Mouse (Mus musculus) hindbrain, embryonic 13.5 days (tissue): ENCODE results near the gene Gm4952. TPM values are rescaled to one million over a fixed set of nuclear protein-coding genes. Genes with fewer than 3 reads are reported as not detected.

Experiments
- ATAC-seq: fragments of 200-750 bp; cut with Nextera tagmentation; 2 replicates; pipeline ENCODE4 v1.8.0; 2017; ENCODE audit warnings: moderate TSS enrichment; ENCODE audit not compliant: low FRiP score
- H3K27ac ChIP-seq: fragments of 300-500 bp; sonication (generic); 2 replicates; pipeline ENCODE4 v1.5.1; 2015; ENCODE audit warnings: inconsistent platforms, mild to moderate bottlenecking, moderate library complexity
- H3K27me3 ChIP-seq: fragments of 300-500 bp; sonication (generic); 2 replicates; pipeline ENCODE4 v1.6.1; 2015; ENCODE audit warnings: mild to moderate bottlenecking, inconsistent platforms
- H3K36me3 ChIP-seq: fragments of 300-500 bp; sonication (generic); 2 replicates; pipeline ENCODE4 v1.6.1; 2015; ENCODE audit warnings: mild to moderate bottlenecking, inconsistent platforms
- H3K4me1 ChIP-seq: fragments of 300-500 bp; sonication (generic); replicated peaks from 2 replicates; pipeline ENCODE4 v1.6.1; 2015; ENCODE audit warnings: inconsistent platforms
- H3K4me2 ChIP-seq: fragments of 300-500 bp; sonication (generic); 2 replicates; pipeline ENCODE4 v1.6.1; 2015; ENCODE audit warnings: inconsistent platforms, mild to moderate bottlenecking, moderate library complexity
- H3K4me3 ChIP-seq: fragments of 300-500 bp; sonication (generic); 2 replicates; pipeline ENCODE4 v1.5.1; 2015; ENCODE audit warnings: mild to moderate bottlenecking, inconsistent platforms
- H3K9ac ChIP-seq: fragments of 300-500 bp; sonication (generic); 2 replicates; pipeline ENCODE4 v1.6.1; 2015; ENCODE audit warnings: mild to moderate bottlenecking, inconsistent platforms
- H3K9me3 ChIP-seq: fragments of 300-500 bp; sonication (generic); 2 replicates; pipeline ENCODE4 v1.6.1; 2016; ENCODE audit warnings: inconsistent platforms
- WGBS: fragments of 180-500 bp; shearing (Covaris S2); methylation state at CpG from one replicate; pipeline ENCODE4 v1.1.7; 2015; 5-methylcytosine and 5-hydroxymethylcytosine counted together
- polyA plus RNA-seq: library from polyadenylated mRNA; unstranded; fragments of >200 nt; fragmentation: Nextera tagmentation; extraction: Ambion mirVana; gene quantifications from 2 replicates; pipeline ENCODE4 v1.2.1, GENCODE M21; 2015

Gene Gm4952
- polyA plus RNA-seq = 0.19 TPM in 1 of 2 replicates, not detected in the other

DNA sequence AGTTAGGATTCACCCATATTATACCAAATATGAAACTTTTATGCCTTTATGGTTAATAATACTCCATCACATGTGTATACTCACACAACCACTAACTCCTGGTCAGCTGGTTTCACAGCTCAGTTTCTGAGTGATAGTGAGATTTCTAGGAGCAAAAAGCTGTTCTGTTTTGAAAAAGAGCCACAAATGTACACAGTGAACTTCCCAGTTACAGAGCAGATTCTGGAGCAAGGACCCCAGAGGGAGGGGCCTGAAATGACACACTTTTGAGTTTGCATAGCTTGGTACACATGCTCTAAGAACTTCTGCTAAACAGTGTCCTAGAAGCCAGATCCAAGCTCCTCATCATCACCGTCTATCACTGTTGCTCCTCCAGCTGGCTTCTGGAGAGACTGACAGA is at the start of gene Gm4952:
Gene Gm4952, plus strand, starts transcription at position 301 of the 400 bp plus-strand sequence.
- Histone ChIP-seq H3K9me3 (no peaks in the 10 kb centered on the region), H3K36me3 (no peaks in the 10 kb centered on the region), H3K4me2 (no peak within 1 kb of the TSS), H3K27ac (no peak within 1 kb of the TSS), H3K4me1 (0 out of 2 replicates have a peak, but pooled peaks cover 6% of the 10 kb centered on the region), H3K27me3 (0 out of 2 replicates have a peak, but pooled peaks cover 6% of the 10 kb centered on the region), H3K4me3 (no peak within 1 kb of the TSS), H3K9ac (no peak within 1 kb of the TSS)
- no peak for ATAC-seq
- 65% methylated on average over 1 of the region's 1 CpGs for WGBS

GRCm38 (mm10) chr19:12550005-12550942 is 49.5 kb upstream of the Gm4952 start:
- Histone ChIP-seq H3K27me3 (no peaks in the 10 kb centered on the region), H3K4me3 (no peak overlapping the region), H3K9ac (no peak overlapping the region), H3K9me3 (no peaks in the 10 kb centered on the region), H3K4me1 (no peaks in the 10 kb centered on the region), H3K4me2 (no peak overlapping the region), H3K27ac (no peak overlapping the region), H3K36me3 (no peaks in the 10 kb centered on the region)
- no peak for ATAC-seq
- WGBS = 54% methylated on average over 5 of the region's 5 CpGs

DNA sequence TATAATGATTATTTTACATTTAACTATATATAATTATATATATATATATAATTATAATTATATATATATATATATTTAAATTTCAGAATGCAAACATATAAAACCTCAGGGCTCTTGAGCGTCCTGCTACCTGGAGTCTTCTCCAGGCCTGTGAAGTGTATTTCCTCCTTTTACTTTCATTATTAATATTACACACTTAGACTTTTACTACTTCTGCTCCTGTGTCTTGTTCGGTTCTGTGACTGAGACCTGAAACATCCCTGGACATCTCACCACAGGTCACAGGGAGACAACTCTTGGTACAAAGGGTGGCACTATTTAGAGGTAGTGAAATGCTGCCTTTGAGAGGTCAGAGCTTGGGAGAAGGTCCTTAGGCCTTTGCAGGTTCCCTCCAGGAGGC is 43.5 kb upstream of the Gm4952 start:
- Histone ChIP-seq H3K9me3 (no peaks in the 10 kb centered on the region), H3K36me3 (no peaks in the 10 kb centered on the region), H3K4me2 (no peak overlapping the region), H3K27me3 (no peaks in the 10 kb centered on the region), H3K9ac (no peak overlapping the region), H3K27ac (no peak overlapping the region), H3K4me1 (no peaks in the 10 kb centered on the region), H3K4me3 (no peak overlapping the region)
- 85% methylated on average over 2 of the region's 2 CpGs for WGBS
- ATAC-seq = no peak

DNA sequence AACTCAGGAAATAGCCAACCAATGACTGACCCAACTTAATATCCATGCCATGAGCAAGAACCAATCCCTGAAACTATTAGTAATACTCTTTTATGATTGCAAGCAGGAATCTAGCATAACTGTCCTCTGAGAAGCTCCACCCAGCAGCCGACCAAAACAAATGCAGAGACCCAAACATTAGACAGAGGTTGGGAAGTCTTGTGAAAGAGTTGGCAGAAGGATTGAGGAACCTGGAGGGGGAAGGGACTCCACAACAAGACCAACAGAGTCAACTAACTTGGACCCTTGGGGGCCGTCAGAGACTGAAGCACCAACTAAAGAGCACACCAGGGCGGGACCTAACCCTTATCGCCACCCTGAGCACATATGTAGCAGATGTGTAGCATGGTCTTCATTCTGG is 41.6 kb upstream of the Gm4952 start:
- Histone ChIP-seq H3K9ac (no peak overlapping the region), H3K4me1 (no peaks in the 10 kb centered on the region), H3K27ac (no peak overlapping the region), H3K9me3 (no peaks in the 10 kb centered on the region), H3K4me3 (no peak overlapping the region), H3K27me3 (no peaks in the 10 kb centered on the region), H3K4me2 (no peak overlapping the region), H3K36me3 (no peaks in the 10 kb centered on the region)
- WGBS = 89% methylated on average over 4 of the region's 4 CpGs
- no peak for ATAC-seq

- H3K4me3 ChIP-seq = no peak overlapping the region
- no peak overlapping the region for H3K9ac ChIP-seq
- no peaks in the 10 kb centered on the region for H3K9me3 ChIP-seq
- H3K36me3 ChIP-seq = no peaks in the 10 kb centered on the region
- H3K27ac ChIP-seq = no peak overlapping the region
- H3K4me2 ChIP-seq = no peak overlapping the region
- H3K27me3 ChIP-seq = no peaks in the 10 kb centered on the region
- no peaks in the 10 kb centered on the region for H3K4me1 ChIP-seq
- ATAC-seq = no peak
These were observed 35.6 kb upstream of the Gm4952 start for GRCm38 (mm10) chr19:12564197-12564596.

DNA sequence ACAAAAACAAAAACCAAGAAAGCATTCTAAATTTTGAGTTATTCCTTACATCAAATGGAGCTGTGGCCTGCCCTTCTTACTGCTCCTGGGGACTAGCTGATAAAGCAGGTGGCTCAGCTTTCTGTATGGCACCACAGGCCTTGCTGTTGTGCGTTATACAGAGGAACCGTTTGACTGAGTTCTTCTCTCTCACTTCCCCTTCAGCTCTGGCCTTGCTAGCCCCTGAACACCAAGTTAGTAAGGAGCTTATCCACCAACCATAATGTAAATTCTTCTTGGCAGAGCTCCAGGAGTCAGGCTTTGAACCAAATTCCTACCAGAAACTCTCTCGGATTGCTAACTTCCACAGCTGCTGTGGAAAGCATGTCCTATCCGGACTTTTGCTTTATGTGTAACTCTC is 32.8 kb upstream of the Gm4952 start:
- ATAC-seq = no peak
- Histone ChIP-seq H3K36me3 (no peaks in the 10 kb centered on the region), H3K4me2 (no peak overlapping the region), H3K4me3 (no peak overlapping the region), H3K9me3 (no peaks in the 10 kb centered on the region), H3K27me3 (no peaks in the 10 kb centered on the region), H3K9ac (no peak overlapping the region), H3K27ac (no peak overlapping the region), H3K4me1 (no peaks in the 10 kb centered on the region)
- 74% methylated on average over 4 of the region's 4 CpGs for WGBS

GRCm38 (mm10) chr19:12570866-12571265 is 28.9 kb upstream of the Gm4952 start:
- Histone ChIP-seq H3K4me2 (no peak overlapping the region), H3K4me1 (peaks cover 14% of the 10 kb centered on the region), H3K9me3 (no peaks in the 10 kb centered on the region), H3K27me3 (no peaks in the 10 kb centered on the region), H3K27ac (no peak overlapping the region), H3K9ac (no peak overlapping the region), H3K4me3 (no peak overlapping the region), H3K36me3 (no peaks in the 10 kb centered on the region)
- no peak for ATAC-seq
- 76% methylated on average over 2 of the region's 2 CpGs for WGBS

DNA sequence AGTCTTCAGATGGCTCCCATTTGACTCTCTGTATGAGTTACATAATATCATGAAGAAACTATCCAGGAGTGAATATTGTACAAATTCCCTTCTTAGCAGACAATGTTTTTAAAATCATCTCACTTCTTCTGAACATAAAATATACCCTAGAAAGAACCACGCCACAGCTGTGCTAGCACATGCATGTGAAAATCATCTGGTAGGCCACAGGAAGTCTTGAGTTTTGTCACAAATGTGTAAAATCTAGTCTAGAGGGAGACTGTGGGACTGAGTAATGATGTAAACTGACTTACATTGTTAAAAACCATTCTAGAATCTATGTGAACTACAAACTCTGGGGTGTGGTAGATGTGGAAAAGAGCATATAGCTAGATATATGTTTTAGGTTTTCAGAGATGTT is 28.1 kb upstream of the Gm4952 start:
- no peak overlapping the region for H3K4me2 ChIP-seq
- no peak overlapping the region for H3K9ac ChIP-seq
- no peak overlapping the region for H3K4me3 ChIP-seq
- WGBS = 92% methylated on average over 1 of the region's 1 CpGs
- no peaks in the 10 kb centered on the region for H3K36me3 ChIP-seq
- peaks cover 14% of the 10 kb centered on the region for H3K4me1 ChIP-seq
- no peak overlapping the region for H3K27ac ChIP-seq
- no peaks in the 10 kb centered on the region for H3K9me3 ChIP-seq
- ATAC-seq = no peak
- no peaks in the 10 kb centered on the region for H3K27me3 ChIP-seq

DNA sequence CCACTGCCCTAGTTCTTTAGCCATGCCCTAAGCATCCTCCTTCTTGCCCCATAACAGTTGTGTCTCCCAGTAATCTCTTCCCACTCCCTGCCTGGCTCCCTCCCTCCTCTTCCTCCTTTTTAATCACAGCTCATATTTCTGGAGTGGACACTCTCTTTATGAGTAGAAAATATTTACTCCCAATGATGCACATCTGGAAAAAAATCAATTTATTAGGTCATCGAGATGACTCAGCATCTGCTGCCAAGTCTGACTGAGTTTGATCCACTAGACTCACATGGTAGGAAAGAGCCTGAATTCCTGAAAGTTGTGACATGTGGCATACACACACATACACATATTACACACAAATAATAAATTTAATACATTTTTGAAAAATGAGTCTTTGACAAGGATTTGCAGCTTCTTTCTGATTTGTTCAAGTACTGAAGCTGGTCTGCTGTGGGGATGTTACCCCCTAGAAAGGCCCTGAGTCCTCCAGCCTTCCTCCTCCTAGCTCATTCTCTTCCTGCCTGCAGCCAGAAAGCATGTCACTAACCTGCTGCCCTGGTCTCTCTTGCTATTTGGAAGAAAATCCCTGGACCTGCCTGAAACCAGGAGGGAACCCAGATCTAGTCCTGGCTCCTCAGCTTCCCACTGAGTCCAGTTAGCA is 27.0 kb upstream of the Gm4952 start:
- Histone ChIP-seq H3K4me2 (peak overlapping the region; percentile 64), H3K36me3 (peaks cover 3% of the 10 kb centered on the region; the same call in 1 of the 2 replicates), H3K27me3 (no peaks in the 10 kb centered on the region), H3K4me3 (peak overlapping the region; percentile 40), H3K4me1 (peaks cover 14% of the 10 kb centered on the region), H3K9ac (peak overlapping the region; percentile 61), H3K27ac (0 out of 2 replicates have a peak overlapping the region, but pooled peaks have one; percentile 32), H3K9me3 (no peaks in the 10 kb centered on the region)
- ATAC-seq = peak; percentile 44
- 80% methylated on average over 1 of the region's 1 CpGs for WGBS

DNA sequence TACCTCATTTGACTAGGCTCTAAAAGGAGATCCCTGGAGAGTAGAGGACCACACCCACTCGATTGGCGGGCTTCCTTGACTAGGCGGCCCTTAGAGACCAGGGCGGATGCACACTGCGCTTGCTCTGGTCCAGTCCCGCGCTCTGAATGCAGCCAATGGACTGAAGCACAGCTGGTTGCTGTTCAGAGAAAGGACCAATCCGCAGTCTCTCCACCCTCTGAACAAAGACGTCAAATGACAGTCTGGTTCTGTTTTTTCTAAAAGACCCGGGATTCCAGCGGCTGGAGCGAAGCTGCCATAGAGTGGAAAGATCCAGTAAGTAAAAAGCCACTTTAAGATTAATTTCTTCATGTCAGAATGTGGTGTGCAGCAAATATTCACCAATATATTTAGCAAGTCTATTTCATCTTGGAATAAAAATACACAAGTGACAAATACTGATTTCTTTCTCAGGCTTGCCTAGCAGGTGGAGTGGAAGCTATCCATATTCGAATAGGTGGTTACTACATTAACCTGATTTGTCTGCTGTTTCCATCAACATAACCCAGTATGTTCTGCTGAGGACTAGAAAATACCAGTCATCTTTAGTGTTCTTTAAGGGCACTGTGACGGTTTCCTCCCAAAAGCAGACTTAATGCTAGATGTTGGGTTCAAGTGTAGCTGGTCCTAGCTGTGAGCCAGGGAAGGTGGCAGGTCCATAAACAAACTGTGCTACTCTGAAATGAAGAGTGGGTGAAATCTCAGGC is 26.3 kb upstream of the Gm4952 start:
- Histone ChIP-seq H3K27ac (0 out of 2 replicates have a peak overlapping the region, but pooled peaks have one; percentile 32), H3K36me3 (peaks cover 5% of the 10 kb centered on the region; the same call in 1 of the 2 replicates), H3K4me3 (peak overlapping the region; percentile 40), H3K9ac (peak overlapping the region; percentile 61), H3K4me1 (peaks cover 14% of the 10 kb centered on the region), H3K9me3 (no peaks in the 10 kb centered on the region), H3K27me3 (no peaks in the 10 kb centered on the region), H3K4me2 (peak overlapping the region; percentile 64)
- WGBS = 7% methylated on average over 14 of the region's 14 CpGs
- ATAC-seq = peak; percentile 100

DNA sequence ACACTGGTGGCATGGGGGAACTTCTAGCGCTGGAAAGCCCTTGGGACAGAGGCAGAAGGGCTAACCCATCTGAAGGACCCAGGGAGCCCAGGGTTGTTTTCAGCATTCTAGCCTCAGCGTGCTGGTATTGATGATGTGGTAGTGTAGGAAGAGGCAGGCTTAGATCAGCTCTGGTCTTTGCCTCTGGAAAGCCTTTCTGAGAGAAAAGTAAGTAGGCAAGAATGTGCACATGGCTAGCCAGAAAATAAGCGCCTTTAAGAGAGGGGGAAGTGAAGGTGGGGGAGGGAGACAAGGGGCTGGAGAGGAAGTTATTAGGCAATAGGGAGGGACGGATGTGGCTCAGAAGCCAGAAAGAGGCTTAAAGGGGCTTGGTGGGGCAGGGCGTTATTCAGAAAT is 25.8 kb upstream of the Gm4952 start:
- Histone ChIP-seq H3K4me3 (peak overlapping the region; percentile 40), H3K27me3 (no peaks in the 10 kb centered on the region), H3K4me1 (peaks cover 14% of the 10 kb centered on the region), H3K27ac (0 out of 2 replicates have a peak overlapping the region, but pooled peaks have one; percentile 8), H3K4me2 (peak overlapping the region; percentile 64), H3K9me3 (no peaks in the 10 kb centered on the region), H3K9ac (peak overlapping the region; percentile 61), H3K36me3 (peaks cover 5% of the 10 kb centered on the region; the same call in 1 of the 2 replicates)
- 28% methylated on average over 5 of the region's 5 CpGs for WGBS
- no peak for ATAC-seq

GRCm38 (mm10) chr19:12575107-12575506 is 24.7 kb upstream of the Gm4952 start:
- H3K36me3 ChIP-seq = peaks cover 5% of the 10 kb centered on the region; the same call in 1 of the 2 replicates
- no peaks in the 10 kb centered on the region for H3K9me3 ChIP-seq
- no peak overlapping the region for H3K27ac ChIP-seq
- no peak overlapping the region for H3K4me2 ChIP-seq
- H3K4me3 ChIP-seq = no peak overlapping the region
- H3K9ac ChIP-seq = no peak overlapping the region
- no peak for ATAC-seq
- 92% methylated on average over 7 of the region's 7 CpGs for WGBS
- H3K4me1 ChIP-seq = peaks cover 14% of the 10 kb centered on the region
- H3K27me3 ChIP-seq = no peaks in the 10 kb centered on the region
